Mouse (Mus musculus) heart, adult 8-10 months (tissue): ENCODE results near the gene H2-Eb1. TPM values are rescaled to one million over a fixed set of nuclear protein-coding genes. Genes with fewer than 3 reads are reported as not detected.

Experiments used
- DNase-seq: peaks from one replicate; pipeline ENCODE4 v3.0.0; 2022; ENCODE audit warnings: low spot score
- total RNA-seq, 4 experiments: library from RNA; stranded (reverse); gene quantifications; 2 replicates each; pipeline ENCODE4 v1.2.4; 2022

Gene H2-Eb1
- total RNA-seq, result 10 to 100 TPM; 15.1 to 32.1 (median 26.2) TPM

- peak; percentile 89 for DNase-seq
These were observed at the start of gene H2-Eb1 for GRCm38 (mm10) chr17:34305380-34306030. TSS of gene H2-Eb1 (plus strand) at chr17:34305867.

- no peak for DNase-seq
These were observed 49.2 kb upstream of the H2-Eb1 start for GRCm38 (mm10) chr17:34256501-34256900.

GRCm38 (mm10) chr17:34257594-34258375, 47.9 kb upstream of the H2-Eb1 start, which contains the start of gene H2-Ab1:
TSS of gene H2-Ab1 (plus strand) at chr17:34257689.
- peak; percentile 78 for DNase-seq

GRCm38 (mm10) chr17:34260551-34260950, 45.1 kb upstream of the H2-Eb1 start:
- DNase-seq, result no peak

- peak; percentile 86 for DNase-seq
These were observed 44.2 kb upstream of the H2-Eb1 start for GRCm38 (mm10) chr17:34261502-34261901.

- peak; percentile 84 for DNase-seq
These were observed 42.6 kb upstream of the H2-Eb1 start for GRCm38 (mm10) chr17:34263068-34263467.

GRCm38 (mm10) chr17:34263811-34264371, 41.8 kb upstream of the H2-Eb1 start:
- no peak for DNase-seq

- DNase-seq, result no peak
These were observed 41.0 kb upstream of the H2-Eb1 start for GRCm38 (mm10) chr17:34264452-34265351.

- no peak for DNase-seq
These were observed 37.4 kb upstream of the H2-Eb1 start for GRCm38 (mm10) chr17:34268262-34268661.

GRCm38 (mm10) chr17:34268748-34269147, 36.9 kb upstream of the H2-Eb1 start:
- DNase-seq, result no peak

- no peak for DNase-seq
These were observed 35.9 kb upstream of the H2-Eb1 start for GRCm38 (mm10) chr17:34269817-34270216.

GRCm38 (mm10) chr17:34270230-34270629, 35.4 kb upstream of the H2-Eb1 start:
- DNase-seq, result no peak

GRCm38 (mm10) chr17:34270940-34271339, 34.7 kb upstream of the H2-Eb1 start:
- DNase-seq, result no peak

- no peak for DNase-seq
These were observed 33.6 kb upstream of the H2-Eb1 start for GRCm38 (mm10) chr17:34272102-34272501.

- no peak for DNase-seq
These were observed 25.1 kb upstream of the H2-Eb1 start for GRCm38 (mm10) chr17:34280499-34281038.

- DNase-seq, result no peak
These were observed 23.8 kb upstream of the H2-Eb1 start for GRCm38 (mm10) chr17:34281836-34282235.

- DNase-seq, result no peak
These were observed 20.3 kb upstream of the H2-Eb1 start for GRCm38 (mm10) chr17:34285371-34285770.

GRCm38 (mm10) chr17:34285848-34286247, 19.8 kb upstream of the H2-Eb1 start:
- no peak for DNase-seq

GRCm38 (mm10) chr17:34286501-34286900, 19.2 kb upstream of the H2-Eb1 start:
- DNase-seq, result no peak

- DNase-seq, result no peak
These were observed 18.7 kb upstream of the H2-Eb1 start for GRCm38 (mm10) chr17:34286999-34287398.

- peak; percentile 89 for DNase-seq
These were observed 18.0 kb upstream of the H2-Eb1 start, which contains the start of gene H2-Aa for GRCm38 (mm10) chr17:34287648-34288047. TSS of gene H2-Aa (minus strand) at chr17:34287823.
